Mouse (Mus musculus): ENCODE results near the gene Sec22a. TPM values are rescaled to one million over a fixed set of nuclear protein-coding genes. Genes with fewer than 3 reads are reported as not detected.
A peak's percentile ranks its signal among the peaks of the same experiment; 100 is the strongest.

Gene Sec22a
- polyA plus RNA-seq, 1 experiment from 2014 or later, result 37.3 TPM

GRCm38 (mm10) chr16:35282456-35282855, 81.3 kb downstream of the Sec22a start:
- ATAC-seq, result no peak
- 83% methylated on average over 2 of the region's 2 CpGs for WGBS
- Histone ChIP-seq H3K27ac (ENCODE audit: low read depth, low read length) (no peak overlapping the region), H3K9ac (ENCODE audit: low read depth, low read length) (no peak overlapping the region), H3K9me3 (ENCODE audit: control insufficient read depth, low read length) (no peaks in the 10 kb centered on the region), H3K36me3 (ENCODE audit: control insufficient read depth, insufficient read depth, low read length) (peaks cover 12% of the 10 kb centered on the region), H3K4me2 (ENCODE audit: low read length) (no peak overlapping the region), H3K27me3 (replicated peaks; ENCODE audit: control insufficient read depth, insufficient read depth, low read length) (no peaks in the 10 kb centered on the region), H3K4me3 (ENCODE audit: low read length) (no peak overlapping the region), H3K4me1 (ENCODE audit: control insufficient read depth, insufficient read depth, low read depth, low read length) (no peaks in the 10 kb centered on the region)

GRCm38 (mm10) chr16:35278166-35278565, 85.6 kb downstream of the Sec22a start:
- Histone ChIP-seq H3K4me2 (ENCODE audit: low read length) (no peak overlapping the region), H3K36me3 (ENCODE audit: control insufficient read depth, insufficient read depth, low read length) (no peaks in the 10 kb centered on the region; the same call in 1 of the 2 replicates), H3K4me1 (ENCODE audit: control insufficient read depth, insufficient read depth, low read depth, low read length) (no peaks in the 10 kb centered on the region), H3K27me3 (replicated peaks; ENCODE audit: control insufficient read depth, insufficient read depth, low read length) (no peaks in the 10 kb centered on the region), H3K9ac (ENCODE audit: low read depth, low read length) (no peak overlapping the region), H3K9me3 (ENCODE audit: control insufficient read depth, low read length) (no peaks in the 10 kb centered on the region), H3K4me3 (ENCODE audit: low read length) (no peak overlapping the region), H3K27ac (ENCODE audit: low read depth, low read length) (no peak overlapping the region)
- 79% methylated on average over 6 of the region's 6 CpGs for WGBS
- ATAC-seq, result no peak

DNA sequence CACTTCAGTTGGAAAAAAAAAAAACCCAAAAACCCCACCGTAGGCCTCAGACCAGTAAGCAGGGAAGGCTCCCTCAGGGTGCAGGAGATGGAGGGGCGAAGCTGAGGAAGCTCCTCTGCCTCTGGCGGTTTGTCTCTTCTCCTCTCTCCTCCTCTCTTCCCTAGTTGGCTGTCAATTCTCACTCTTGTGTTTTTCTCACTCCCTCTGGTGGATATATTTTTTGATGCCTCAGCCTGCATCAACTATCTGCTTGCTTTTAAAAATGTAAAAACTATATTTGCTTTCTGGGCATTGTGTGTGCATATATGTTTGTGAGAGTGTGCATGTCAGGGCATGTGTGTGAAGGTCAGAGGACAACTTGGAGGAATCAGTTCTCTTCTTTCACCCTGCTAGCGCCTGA, 91.3 kb downstream of the Sec22a start:
- no peak overlapping the region for H3K4me2 ChIP-seq (ENCODE audit: low read length)
- H3K27me3 ChIP-seq (replicated peaks; ENCODE audit: control insufficient read depth, insufficient read depth, low read length), result no peaks in the 10 kb centered on the region
- H3K4me1 ChIP-seq (ENCODE audit: control insufficient read depth, insufficient read depth, low read depth, low read length), result 0 out of 2 replicates have a peak, but pooled peaks cover 2% of the 10 kb centered on the region
- H3K27ac ChIP-seq (ENCODE audit: low read depth, low read length), result no peak overlapping the region
- H3K36me3 ChIP-seq (ENCODE audit: control insufficient read depth, insufficient read depth, low read length), result no peaks in the 10 kb centered on the region
- no peak overlapping the region for H3K9ac ChIP-seq (ENCODE audit: low read depth, low read length)
- no peak for ATAC-seq
- H3K9me3 ChIP-seq (ENCODE audit: control insufficient read depth, low read length), result no peaks in the 10 kb centered on the region
- no peak overlapping the region for H3K4me3 ChIP-seq (ENCODE audit: low read length)
- WGBS, result 43% methylated on average over 4 of the region's 4 CpGs

DNA sequence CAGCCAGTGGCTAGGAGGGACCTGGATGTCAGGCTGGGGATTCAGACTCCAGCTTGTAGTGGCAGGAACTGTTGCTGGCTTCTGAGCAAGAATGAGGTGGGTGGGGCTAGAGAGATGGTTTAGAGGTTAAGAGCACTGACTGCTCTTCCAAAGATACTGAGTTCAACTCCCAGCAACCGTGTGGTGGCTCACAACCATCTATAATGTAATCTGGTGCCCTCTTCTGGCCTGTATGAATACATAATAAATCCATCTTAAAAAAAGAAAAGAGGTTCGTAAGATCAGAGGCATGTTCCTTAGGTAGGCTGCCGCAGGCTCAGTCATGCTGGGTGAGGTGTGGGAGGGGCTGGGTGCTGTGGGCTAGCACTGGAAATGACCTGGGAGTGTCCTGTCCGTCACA, 92.1 kb downstream of the Sec22a start:
- Histone ChIP-seq H3K4me1 (ENCODE audit: control insufficient read depth, insufficient read depth, low read depth, low read length) (0 out of 2 replicates have a peak, but pooled peaks cover 2% of the 10 kb centered on the region), H3K27ac (ENCODE audit: low read depth, low read length) (no peak overlapping the region), H3K9me3 (ENCODE audit: control insufficient read depth, low read length) (no peaks in the 10 kb centered on the region), H3K36me3 (ENCODE audit: control insufficient read depth, insufficient read depth, low read length) (no peaks in the 10 kb centered on the region), H3K4me3 (ENCODE audit: low read length) (no peak overlapping the region), H3K27me3 (replicated peaks; ENCODE audit: control insufficient read depth, insufficient read depth, low read length) (no peaks in the 10 kb centered on the region), H3K9ac (ENCODE audit: low read depth, low read length) (no peak overlapping the region), H3K4me2 (ENCODE audit: low read length) (no peak overlapping the region)
- 44% methylated on average over 4 of the region's 4 CpGs for WGBS
- no peak for ATAC-seq

DNA sequence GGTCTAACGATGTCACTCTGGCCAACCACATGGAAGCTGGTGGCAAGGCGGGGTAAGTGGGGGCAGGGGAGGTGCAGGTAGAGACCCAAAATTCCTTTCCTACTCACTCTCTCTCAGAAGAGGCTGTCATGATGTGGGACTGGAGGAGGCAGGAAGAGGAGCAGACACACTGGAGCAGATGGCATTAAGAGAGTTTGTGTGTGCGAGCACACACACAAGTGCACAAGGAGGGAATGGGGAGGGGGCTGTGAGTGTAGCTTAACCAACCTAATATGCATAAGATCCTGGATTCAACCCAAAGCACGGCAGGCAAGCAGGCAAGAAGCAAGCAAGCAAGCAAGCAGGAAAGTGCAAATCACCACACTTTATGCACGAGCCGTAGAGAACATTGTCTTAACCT, 92.8 kb downstream of the Sec22a start:
- Histone ChIP-seq H3K4me3 (ENCODE audit: low read length) (no peak overlapping the region), H3K36me3 (ENCODE audit: control insufficient read depth, insufficient read depth, low read length) (no peaks in the 10 kb centered on the region), H3K9me3 (ENCODE audit: control insufficient read depth, low read length) (no peaks in the 10 kb centered on the region), H3K9ac (ENCODE audit: low read depth, low read length) (no peak overlapping the region), H3K27ac (ENCODE audit: low read depth, low read length) (no peak overlapping the region), H3K27me3 (replicated peaks; ENCODE audit: control insufficient read depth, insufficient read depth, low read length) (no peaks in the 10 kb centered on the region), H3K4me1 (ENCODE audit: control insufficient read depth, insufficient read depth, low read depth, low read length) (0 out of 2 replicates have a peak, but pooled peaks cover 2% of the 10 kb centered on the region), H3K4me2 (ENCODE audit: low read length) (no peak overlapping the region)
- peak; percentile 16; the same call in 1 of the 2 replicates for ATAC-seq
- 72% methylated on average over 6 of the region's 6 CpGs for WGBS

- Histone ChIP-seq H3K9ac (ENCODE audit: low read depth, low read length) (no peak overlapping the region), H3K4me1 (ENCODE audit: control insufficient read depth, insufficient read depth, low read depth, low read length) (0 out of 2 replicates have a peak, but pooled peaks cover 2% of the 10 kb centered on the region), H3K4me2 (ENCODE audit: low read length) (no peak overlapping the region), H3K9me3 (ENCODE audit: control insufficient read depth, low read length) (no peaks in the 10 kb centered on the region), H3K27me3 (replicated peaks; ENCODE audit: control insufficient read depth, insufficient read depth, low read length) (no peaks in the 10 kb centered on the region), H3K27ac (ENCODE audit: low read depth, low read length) (no peak overlapping the region), H3K36me3 (ENCODE audit: control insufficient read depth, insufficient read depth, low read length) (no peaks in the 10 kb centered on the region), H3K4me3 (ENCODE audit: low read length) (no peak overlapping the region)
- 36% methylated on average over 10 of the region's 10 CpGs for WGBS
- ATAC-seq, result peak; percentile 69
Observed at GRCm38 (mm10) chr16:35270353-35270934, 93.3 kb downstream of the Sec22a start.

Other genes with a start within 250 kb of the Sec22a start
- gene Adcy5, start 209.0 kb downstream of the Sec22a start, polyA plus RNA-seq (2015; fragmentation: Nextera tagmentation; extraction: Ambion mirVana), result 7.0 and 7.2 TPM in 2 replicates
- 12.8 and 15.4 TPM in 2 replicates for gene Pdia5, start 127.0 kb upstream of the Sec22a start, polyA plus RNA-seq (2015; fragmentation: Nextera tagmentation; extraction: Ambion mirVana)
- gene Sema5b, start 177.2 kb upstream of the Sec22a start, polyA plus RNA-seq (2015; fragmentation: Nextera tagmentation; extraction: Ambion mirVana), result 15.1 and 18.3 TPM in 2 replicates

All from hindbrain, embryonic 16.5 days (tissue).